Comparison of ENCODE assay signal across 8 mouse cellular contexts in the genomic region with DNA sequence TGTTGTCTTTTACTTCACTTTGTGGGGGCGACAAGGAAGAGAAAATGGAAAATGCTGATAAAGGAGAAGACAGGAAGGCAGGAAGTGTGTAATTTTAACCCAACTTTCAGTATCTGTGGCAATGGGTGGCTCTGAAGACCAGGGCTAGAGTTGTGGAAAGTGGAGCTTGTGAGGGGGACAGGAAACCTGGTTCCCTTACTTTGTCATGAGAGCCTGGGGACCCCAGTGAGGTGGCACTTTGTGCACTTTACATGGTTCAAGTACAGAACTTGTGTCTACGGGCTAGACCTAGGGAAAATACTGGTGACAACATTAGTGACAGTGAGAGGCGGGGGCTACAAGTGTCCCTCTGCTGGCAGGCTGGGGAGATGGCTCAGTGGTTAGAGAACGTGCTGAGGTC. TPM values are rescaled to one million over a fixed set of nuclear protein-coding genes. Genes with fewer than 3 reads are reported as not detected.
DNase-seq lines count a peak whose midpoint lies in the region; ATAC-seq lines count a peak whose summit lies in the region.

No protein-coding gene starts in this region.

- no peak overlapping the region for H3K4me2 ChIP-seq in heart, embryonic 12.5 days
- no peak overlapping the region for H3K4me2 ChIP-seq in embryonic facial prominence, embryonic 12.5 days (replicated peaks)
- 0 out of 2 replicates have a peak overlapping the region, but pooled peaks have one; percentile 57 for H3K4me2 ChIP-seq in limb, embryonic 12.5 days

- DNase-seq in heart, adult 9 months (ENCODE audit: low spot score in 2 of 2), result no peak
- peak; percentile 55 for DNase-seq in 416B (ENCODE audit: low read depth)
- DNase-seq in left cerebral cortex, postnatal 36 days (ENCODE audit: low spot score in 2 of 2), result no peak
- DNase-seq in cerebellum, adult 11-12 months, result no peak

- H3K4me1 ChIP-seq in heart, embryonic 12.5 days (replicated peaks), result peaks cover 68% of the 10 kb centered on the region
- peaks cover 27% of the 10 kb centered on the region for H3K4me1 ChIP-seq in embryonic facial prominence, embryonic 12.5 days
- H3K4me1 ChIP-seq in limb, embryonic 12.5 days (replicated peaks), result peaks cover 29% of the 10 kb centered on the region

- H3K4me3 ChIP-seq in heart, embryonic 12.5 days, result no peak overlapping the region
- H3K4me3 ChIP-seq in embryonic facial prominence, embryonic 12.5 days, result 0 out of 2 replicates have a peak overlapping the region, but pooled peaks have one; percentile 29
- H3K4me3 ChIP-seq in limb, embryonic 12.5 days (replicated peaks), result no peak overlapping the region

- WGBS in heart, embryonic 12.5 days, result 49% methylated on average over 4 of the region's 4 CpGs
- WGBS in embryonic facial prominence, embryonic 12.5 days, result 72% methylated on average over 4 of the region's 4 CpGs
- WGBS in limb, embryonic 12.5 days, result 79% methylated on average over 4 of the region's 4 CpGs

- no peak overlapping the region; the same call in 1 of the 2 replicates for H3K9ac ChIP-seq in heart, embryonic 12.5 days
- H3K9ac ChIP-seq in embryonic facial prominence, embryonic 12.5 days, result peak overlapping the region; percentile 27; the same call in 1 of the 2 replicates
- no peak overlapping the region for H3K9ac ChIP-seq in limb, embryonic 12.5 days (replicated peaks)

- no peaks in the 10 kb centered on the region for H3K27me3 ChIP-seq in heart, embryonic 12.5 days (replicated peaks)
- no peaks in the 10 kb centered on the region for H3K27me3 ChIP-seq in embryonic facial prominence, embryonic 12.5 days
- no peaks in the 10 kb centered on the region for H3K27me3 ChIP-seq in limb, embryonic 12.5 days

- peaks cover 46% of the 10 kb centered on the region for H3K36me3 ChIP-seq in heart, embryonic 12.5 days
- peaks cover 45% of the 10 kb centered on the region for H3K36me3 ChIP-seq in embryonic facial prominence, embryonic 12.5 days
- H3K36me3 ChIP-seq in limb, embryonic 12.5 days, result peaks cover 48% of the 10 kb centered on the region

- H3K9me3 ChIP-seq in heart, embryonic 12.5 days (replicated peaks), result peaks cover 4% of the 10 kb centered on the region; the same call in 1 of the 2 replicates
- H3K9me3 ChIP-seq in embryonic facial prominence, embryonic 12.5 days, result no peaks in the 10 kb centered on the region
- H3K9me3 ChIP-seq in limb, embryonic 12.5 days, result 0 out of 2 replicates have a peak, but pooled peaks cover 4% of the 10 kb centered on the region

- no peak for ATAC-seq in heart, embryonic 12.5 days (ENCODE audit: insufficient number of reproducible peaks, low FRiP score)
- ATAC-seq in embryonic facial prominence, embryonic 12.5 days (ENCODE audit: insufficient number of reproducible peaks, insufficient read depth, low FRiP score, low TSS enrichment), result no peak
- no peak for ATAC-seq in limb, embryonic 12.5 days (ENCODE audit: insufficient number of reproducible peaks, insufficient read depth, low FRiP score, low TSS enrichment, low read depth)
- ATAC-seq in megakaryocyte-erythroid progenitor cell, adult 5-6 weeks (replicated peaks; ENCODE audit: low FRiP score, low TSS enrichment, poor library complexity, severe bottlenecking), result no peak

- H3K27ac ChIP-seq in heart, embryonic 12.5 days (ENCODE audit: poor library complexity, severe bottlenecking), result peak overlapping the region; percentile 98
- H3K27ac ChIP-seq in embryonic facial prominence, embryonic 12.5 days, result peak overlapping the region; percentile 96
- H3K27ac ChIP-seq in limb, embryonic 12.5 days, result peak overlapping the region; percentile 96; the same call in 1 of the 2 replicates

- intact Hi-C loops in left cerebral cortex, postnatal 36 days (cut with DNase I), result no loop called here

RNA-seq across cellular contexts. Expression of a gene that starts 8.8 kb away (rescaled TPM):
- 76.1 and 80.8 TPM in 2 replicates for polyA plus RNA-seq in heart, embryonic 12.5 days (2016; fragmentation: Nextera tagmentation; extraction: Ambion mirVana)
- 71.9 and 85.9 TPM in 2 replicates for polyA plus RNA-seq in embryonic facial prominence, embryonic 12.5 days (2016; fragmentation: Nextera tagmentation; extraction: Ambion mirVana)
- 79.8 and 91.8 TPM in 2 replicates for polyA plus RNA-seq in limb, embryonic 12.5 days (2016; fragmentation: Nextera tagmentation; extraction: Ambion mirVana)
- total RNA-seq in megakaryocyte-erythroid progenitor cell, adult 5-6 weeks (2014; fragmentation: Nextera tagmentation), result 0.61 and 5.4 TPM in 2 replicates
- total RNA-seq in megakaryocyte-erythroid progenitor cell, adult 5-6 weeks (2017), result 5.9 and 10.5 TPM in 2 replicates
- total RNA-seq in left cerebral cortex, postnatal 36 days (2021), result 10 to 100 TPM; 80.1 to 93.9 TPM

RNA-seq across cellular contexts. Expression of a gene that starts 57.9 kb away (rescaled TPM):
- 222 and 229 TPM in 2 replicates for polyA plus RNA-seq in heart, embryonic 12.5 days (2016; fragmentation: Nextera tagmentation; extraction: Ambion mirVana)
- 241 and 287 TPM in 2 replicates for polyA plus RNA-seq in embryonic facial prominence, embryonic 12.5 days (2016; fragmentation: Nextera tagmentation; extraction: Ambion mirVana)
- polyA plus RNA-seq in limb, embryonic 12.5 days (2016; fragmentation: Nextera tagmentation; extraction: Ambion mirVana), result 304 and 327 TPM in 2 replicates
- 136 and 186 TPM in 2 replicates for total RNA-seq in megakaryocyte-erythroid progenitor cell, adult 5-6 weeks (2014; fragmentation: Nextera tagmentation)
- total RNA-seq in megakaryocyte-erythroid progenitor cell, adult 5-6 weeks (2017), result 505 and 626 TPM in 2 replicates
- total RNA-seq in left cerebral cortex, postnatal 36 days (2021), result 10 to 100 TPM; 87.9 to 91.2 TPM
